Mouse (Mus musculus) kidney, postnatal 0 days (tissue): Measurements from ENCODE around the gene Trem3. TPM values are rescaled to one million over a fixed set of nuclear protein-coding genes. Genes with fewer than 3 reads are reported as not detected.

Source experiments
- ATAC-seq: fragments of 200-750 bp; cut with Nextera tagmentation; replicated peaks from 2 replicates; pipeline ENCODE4 v1.8.0; 2017; ENCODE audit warnings: low read depth, moderate number of reproducible peaks, moderate TSS enrichment, moderate library complexity; ENCODE audit not compliant: low FRiP score
- DNase-seq: peaks from one replicate; pipeline ENCODE4 v3.0.0-alpha.2; 2016; ENCODE audit warnings: low spot score
- H3K27ac ChIP-seq: fragments of 300-500 bp; sonication (generic); 2 replicates; pipeline ENCODE4 v1.5.1; 2014; ENCODE audit warnings: mild to moderate bottlenecking
- H3K27me3 ChIP-seq: fragments of 300-500 bp; sonication (generic); 2 replicates; pipeline ENCODE4 v1.6.1; 2014; ENCODE audit warnings: low read length, mixed read lengths; ENCODE audit not compliant: insufficient read depth
- H3K36me3 ChIP-seq: fragments of 300-500 bp; sonication (generic); 2 replicates; pipeline ENCODE4 v1.6.1; 2014; ENCODE audit warnings: low read length, mixed read lengths; ENCODE audit not compliant: insufficient read depth
- H3K4me1 ChIP-seq: fragments of 300-500 bp; sonication (generic); replicated peaks from 2 replicates; pipeline ENCODE4 v1.6.1; 2014; ENCODE audit warnings: antibody characterized with exemption, low read length, mixed read lengths; ENCODE audit not compliant: insufficient read depth
- H3K4me2 ChIP-seq: fragments of 300-500 bp; sonication (generic); 2 replicates; pipeline ENCODE4 v1.6.1; 2014; ENCODE audit warnings: mild to moderate bottlenecking, low read length, moderate library complexity, mixed read lengths
- H3K4me3 ChIP-seq: fragments of 300-500 bp; sonication (generic); replicated peaks from 2 replicates; pipeline ENCODE4 v1.5.1; 2014; ENCODE audit warnings: low read depth, low read length
- H3K9ac ChIP-seq: fragments of 300-500 bp; sonication (generic); 2 replicates; pipeline ENCODE4 v1.6.1; 2014; ENCODE audit warnings: low read depth, low read length
- H3K9me3 ChIP-seq: fragments of 300-500 bp; sonication (generic); replicated peaks from 2 replicates; pipeline ENCODE4 v1.6.1; 2016; ENCODE audit warnings: low read length, inconsistent platforms, mixed read lengths
- CTCF ChIP-seq: IDR thresholded peaks from 2 replicates; pipeline ENCODE4 v1.5.1; 2016; ENCODE audit warnings: antibody characterized with exemption, low read depth, mild to moderate bottlenecking, moderate library complexity
- WGBS: fragments of 180-500 bp; shearing (Covaris S2); extraction: QIAGEN DNeasy Blood & Tissue Kit; methylation state at CpG from one replicate; pipeline ENCODE4 v1.1.7; 2014; 5-methylcytosine and 5-hydroxymethylcytosine counted together
- polyA plus RNA-seq: library from polyadenylated mRNA; unstranded; fragments of >200 nt; fragmentation: Nextera tagmentation; extraction: Ambion mirVana; gene quantifications from 2 replicates; pipeline ENCODE4 v1.2.1, GENCODE M21; 2015

Trem3 gene
- polyA plus RNA-seq, 1 experiment from 2014 or later: 0.16 TPM

GRCm38 (mm10) chr17:48275736-48276135 is 28.2 kb downstream of the Trem3 start:
- ATAC-seq: no peak
- Histone ChIP-seq H3K4me1 (no peaks in the 10 kb centered on the region), H3K9me3 (no peaks in the 10 kb centered on the region), H3K27ac (no peak overlapping the region), H3K4me3 (no peak overlapping the region), H3K36me3 (no peaks in the 10 kb centered on the region), H3K4me2 (no peak overlapping the region), H3K9ac (no peak overlapping the region), H3K27me3 (no peaks in the 10 kb centered on the region)
- TF ChIP-seq CTCF: no peak
- WGBS: 61% methylated on average over 7 of the region's 7 CpGs
- DNase-seq: no peak

GRCm38 (mm10) chr17:48278381-48278780 is 30.8 kb downstream of the Trem3 start:
- no peaks in the 10 kb centered on the region for H3K36me3 ChIP-seq
- no peak overlapping the region for H3K9ac ChIP-seq
- ATAC-seq (no peak), DNase-seq (no peak)
- no peak for TF ChIP-seq CTCF
- H3K4me3 ChIP-seq: no peak overlapping the region
- H3K4me2 ChIP-seq: no peak overlapping the region
- H3K4me1 ChIP-seq: no peaks in the 10 kb centered on the region
- H3K27me3 ChIP-seq: no peaks in the 10 kb centered on the region
- no peak overlapping the region for H3K27ac ChIP-seq
- H3K9me3 ChIP-seq: no peaks in the 10 kb centered on the region

GRCm38 (mm10) chr17:48279002-48279401 is 31.4 kb downstream of the Trem3 start:
- WGBS: 81% methylated on average over 4 of the region's 4 CpGs
- no peak overlapping the region for H3K4me3 ChIP-seq

GRCm38 (mm10) chr17:48280943-48281738 is 33.6 kb downstream of the Trem3 start:
- H3K36me3 ChIP-seq: no peaks in the 10 kb centered on the region
- H3K4me1 ChIP-seq: no peaks in the 10 kb centered on the region
- ATAC-seq (no peak), DNase-seq (peak; percentile 43)
- no peaks in the 10 kb centered on the region for H3K9me3 ChIP-seq
- no peak overlapping the region for H3K9ac ChIP-seq
- H3K27ac ChIP-seq: no peak overlapping the region
- H3K4me2 ChIP-seq: peak overlapping the region; percentile 43
- WGBS: 27% methylated on average over 18 of the region's 18 CpGs
- H3K4me3 ChIP-seq: peak overlapping the region; percentile 23
- H3K27me3 ChIP-seq: no peaks in the 10 kb centered on the region
- TF ChIP-seq CTCF: no peak

More at GRCm38 (mm10) chr17:48279002-48279401, 31.4 kb downstream of the Trem3 start:
- Histone ChIP-seq H3K27me3 (no peaks in the 10 kb centered on the region), H3K4me1 (no peaks in the 10 kb centered on the region), H3K4me2 (no peak overlapping the region), H3K36me3 (no peaks in the 10 kb centered on the region), H3K9ac (no peak overlapping the region), H3K27ac (no peak overlapping the region), H3K9me3 (no peaks in the 10 kb centered on the region)
- TF ChIP-seq CTCF: no peak
- no peak for DNase-seq
- ATAC-seq: no peak

GRCm38 (mm10) chr17:48281739-48282085 is 34.1 kb downstream of the Trem3 start:
- Histone ChIP-seq H3K9ac (no peak overlapping the region), H3K9me3 (no peaks in the 10 kb centered on the region), H3K4me2 (peak overlapping the region; percentile 43), H3K4me3 (peak overlapping the region; percentile 23), H3K4me1 (no peaks in the 10 kb centered on the region), H3K36me3 (no peaks in the 10 kb centered on the region), H3K27me3 (no peaks in the 10 kb centered on the region), H3K27ac (no peak overlapping the region)
- WGBS: 4% methylated on average over 3 of the region's 3 CpGs
- no peak for ATAC-seq
- peak; percentile 65 for DNase-seq
- TF ChIP-seq CTCF: no peak

GRCm38 (mm10) chr17:48286765-48287164 is 39.2 kb downstream of the Trem3 start:
- H3K4me2 ChIP-seq: no peak overlapping the region
- no peak overlapping the region for H3K9ac ChIP-seq
- DNase-seq (no peak), ATAC-seq (no peak)
- H3K27ac ChIP-seq: no peak overlapping the region
- no peaks in the 10 kb centered on the region for H3K4me1 ChIP-seq
- H3K27me3 ChIP-seq: no peaks in the 10 kb centered on the region
- TF ChIP-seq CTCF: peak; percentile 12; the same call in 1 of the 2 replicates
- H3K9me3 ChIP-seq: no peaks in the 10 kb centered on the region
- 57% methylated on average over 1 of the region's 1 CpGs for WGBS
- H3K36me3 ChIP-seq: no peaks in the 10 kb centered on the region
- no peak overlapping the region for H3K4me3 ChIP-seq
